Mouse (Mus musculus) bone marrow, adult 2 months (tissue): Measurements from ENCODE around the gene Dnajc17. TPM values are rescaled to one million over a fixed set of nuclear protein-coding genes. Genes with fewer than 3 reads are reported as not detected.

ENCODE experiments used
- H3K27ac ChIP-seq: fragments of 200-500 bp; 2 replicates; pipeline ENCODE4 v1.5.1; 2012; ENCODE audit warnings: low read depth, mild to moderate bottlenecking, control low read depth, inconsistent platforms, low read length; ENCODE audit not compliant: control insufficient read depth, poor library complexity, insufficient read depth
- H3K4me1 ChIP-seq: fragments of 200-500 bp; 2 replicates; pipeline ENCODE4 v1.6.1; 2011; ENCODE audit warnings: low read length; ENCODE audit not compliant: control insufficient read depth, insufficient read depth
- H3K4me3 ChIP-seq: fragments of 200-500 bp; replicated peaks from 2 replicates; pipeline ENCODE3; 2011; ENCODE audit warnings: mild to moderate bottlenecking, low read depth, low read length, control low read depth; ENCODE audit not compliant: control insufficient read depth
- CTCF ChIP-seq: fragments of 200-500 bp; IDR thresholded peaks from 2 replicates; pipeline ENCODE4 v1.5.1; 2011; ENCODE audit warnings: low read length, control low read depth; ENCODE audit not compliant: control insufficient read depth, insufficient read depth
- POLR2A ChIP-seq: fragments of 200-500 bp; IDR thresholded peaks from 2 replicates; pipeline ENCODE4 v1.6.1; 2011; ENCODE audit warnings: low read depth, mild to moderate bottlenecking, control low read depth, low read length, borderline replicate concordance; ENCODE audit not compliant: control insufficient read depth
- WGBS: fragments of 180-500 bp; shearing (Covaris S2); methylation state at CpG from one replicate; pipeline ENCODE4 v1.1.7; 2018; 5-methylcytosine and 5-hydroxymethylcytosine counted together
- polyA plus RNA-seq: library from polyadenylated mRNA; stranded (reverse); fragments of >200 nt; gene quantifications from 2 replicates; pipeline ENCODE4 v1.2.4, GENCODE M21; 2011; ENCODE audit warnings: low replicate concordance; ENCODE audit not compliant: missing spikeins, insufficient read depth, insufficient read length

Dnajc17 gene
- polyA plus RNA-seq, 1 experiment, result 12.5 TPM

DNA sequence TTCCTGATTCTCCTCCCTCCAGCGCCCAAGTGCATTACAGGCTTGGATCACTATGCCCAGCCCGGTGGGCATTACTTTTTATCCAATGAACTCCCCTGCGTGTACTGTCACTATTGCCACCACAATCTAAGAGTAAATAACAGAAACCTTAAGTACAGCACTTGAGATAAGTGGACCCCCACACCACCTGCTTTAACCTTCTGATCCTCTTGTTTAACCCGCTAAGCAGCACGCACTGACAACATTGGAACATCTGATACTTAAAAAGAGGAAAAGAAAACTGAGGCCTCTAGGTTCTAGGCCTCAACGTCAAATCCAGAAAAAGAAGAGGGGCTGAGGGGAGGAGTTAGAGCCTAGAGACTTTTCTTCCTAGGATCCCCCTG lies 643 bp downstream of the Dnajc17 start:
- H3K4me3 ChIP-seq, result peak overlapping the region; percentile 96
- H3K4me1 ChIP-seq, result peaks cover 1% of the 10 kb centered on the region; the same call in 1 of the 2 replicates
- no peak for TF ChIP-seq CTCF
- no peak for TF ChIP-seq POLR2A
- 16% methylated on average over 6 of the region's 6 CpGs for WGBS
- peak overlapping the region; percentile 80 for H3K27ac ChIP-seq

GRCm38 (mm10) chr2:119203871-119204460 lies 4.6 kb downstream of the Dnajc17 start:
- 78% methylated on average over 4 of the region's 4 CpGs for WGBS
- no peak for TF ChIP-seq CTCF
- no peak for TF ChIP-seq POLR2A
- Histone ChIP-seq H3K4me1 (peaks cover 3% of the 10 kb centered on the region; the same call in 1 of the 2 replicates), H3K4me3 (no peak overlapping the region), H3K27ac (no peak overlapping the region)

DNA sequence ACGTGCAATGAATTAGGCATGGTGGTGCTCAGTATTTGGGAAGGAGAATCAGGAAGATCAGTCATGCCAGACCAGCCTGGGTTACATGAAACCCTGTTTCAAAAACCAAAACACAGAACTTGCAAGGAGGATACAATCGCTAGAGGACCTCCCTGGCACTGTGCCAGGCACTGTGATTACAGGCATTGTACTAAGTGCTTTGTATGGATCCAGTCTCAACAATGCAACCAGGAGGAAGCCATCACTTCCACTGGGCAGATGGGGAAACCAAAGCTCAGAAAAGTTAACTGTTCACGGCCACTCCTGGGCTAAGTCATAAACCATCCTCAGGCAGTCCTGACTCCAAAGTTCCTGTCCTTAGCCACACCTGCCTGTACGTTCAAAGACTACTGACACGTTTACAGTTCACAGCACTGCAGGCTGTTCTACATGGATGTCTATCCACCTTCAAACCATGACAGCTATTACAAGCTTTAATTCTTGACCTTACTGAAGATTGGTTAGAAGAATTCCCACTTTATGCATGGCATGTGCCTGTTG lies 5.6 kb downstream of the Dnajc17 start:
- H3K4me3 ChIP-seq, result no peak overlapping the region
- H3K4me1 ChIP-seq, result peaks cover 3% of the 10 kb centered on the region; the same call in 1 of the 2 replicates
- 54% methylated on average over 5 of the region's 5 CpGs for WGBS
- no peak for TF ChIP-seq POLR2A
- TF ChIP-seq CTCF, result no peak
- H3K27ac ChIP-seq, result no peak overlapping the region

DNA sequence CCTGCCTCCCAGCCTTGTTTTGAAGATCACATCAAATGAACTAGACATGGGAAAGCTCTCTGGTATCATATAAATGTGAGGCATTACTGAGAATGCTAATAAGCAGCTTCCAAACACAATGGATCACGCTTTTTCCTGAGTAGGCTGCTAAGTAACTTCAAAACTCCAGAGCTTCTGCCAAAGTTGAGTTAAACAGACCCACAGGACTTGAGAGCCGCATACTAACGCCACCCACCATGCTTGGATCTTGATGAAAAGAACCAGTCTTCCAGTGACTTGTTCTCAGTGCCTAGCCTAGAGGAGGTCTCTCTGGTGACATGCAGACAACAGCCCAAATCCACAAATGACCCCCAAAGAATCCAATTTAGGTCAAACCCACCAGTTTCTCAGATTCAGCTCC lies 9.7 kb downstream of the Dnajc17 start:
- H3K4me3 ChIP-seq, result no peak overlapping the region

GRCm38 (mm10) chr2:119198049-119198448 lies 10.5 kb downstream of the Dnajc17 start:
- no peak overlapping the region for H3K27ac ChIP-seq
- WGBS, result 81% methylated on average over 1 of the region's 1 CpGs
- no peak overlapping the region for H3K4me3 ChIP-seq
- no peak for TF ChIP-seq POLR2A
- no peak for TF ChIP-seq CTCF
- peaks cover 2% of the 10 kb centered on the region; the same call in 1 of the 2 replicates for H3K4me1 ChIP-seq

More for the DNA sequence above, 9.7 kb downstream of the Dnajc17 start:
- H3K27ac ChIP-seq, result no peak overlapping the region
- H3K4me1 ChIP-seq, result peaks cover 3% of the 10 kb centered on the region; the same call in 1 of the 2 replicates
- TF ChIP-seq POLR2A, result no peak
- no peak for TF ChIP-seq CTCF
- WGBS, result 88% methylated on average over 3 of the region's 3 CpGs

GRCm38 (mm10) chr2:119197493-119197892 lies 11.1 kb downstream of the Dnajc17 start:
- H3K4me3 ChIP-seq, result no peak overlapping the region
- 84% methylated on average over 1 of the region's 1 CpGs for WGBS
- no peaks in the 10 kb centered on the region for H3K4me1 ChIP-seq
- no peak overlapping the region for H3K27ac ChIP-seq
- no peak for TF ChIP-seq POLR2A
- TF ChIP-seq CTCF, result no peak

DNA sequence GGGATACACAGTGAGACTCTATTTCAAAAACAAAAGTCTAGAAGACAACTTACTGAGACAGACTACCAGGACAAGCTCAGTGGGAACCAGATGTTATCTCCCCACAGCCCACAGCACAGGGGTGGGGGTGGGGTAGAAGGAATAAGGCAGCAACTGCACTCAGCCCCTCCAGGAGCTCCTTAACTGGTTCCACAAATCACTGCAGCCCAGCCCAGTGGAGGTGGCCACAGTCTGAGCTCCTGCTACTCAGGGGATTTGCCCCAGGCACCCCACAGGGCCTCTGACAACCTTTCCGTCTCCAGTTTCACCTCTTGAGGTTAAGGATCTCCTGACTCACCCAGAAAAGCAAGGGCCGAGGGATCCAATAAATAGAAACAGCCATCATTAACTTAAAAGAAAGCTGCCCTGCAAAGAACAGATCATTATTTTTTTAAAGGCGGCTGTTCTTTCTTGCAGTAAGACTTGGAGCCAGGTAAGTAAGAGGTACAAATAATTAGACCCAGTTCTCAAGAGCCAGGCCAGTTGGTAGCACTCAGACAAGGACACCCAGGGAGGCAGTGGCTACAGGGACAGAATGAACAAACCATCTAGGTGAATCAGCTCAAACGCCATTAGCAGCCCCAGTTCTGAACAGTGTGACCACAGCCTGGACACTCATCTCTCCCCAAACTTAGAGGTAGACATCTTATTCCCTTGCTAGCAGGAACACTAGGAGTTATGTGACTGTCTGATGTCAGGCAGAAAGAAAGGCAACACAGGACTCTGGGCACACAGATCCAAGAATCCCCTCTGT lies 12.1 kb downstream of the Dnajc17 start:
- H3K4me3 ChIP-seq, result no peak overlapping the region
- H3K4me1 ChIP-seq, result no peaks in the 10 kb centered on the region
- H3K27ac ChIP-seq, result no peak overlapping the region
- WGBS, result 77% methylated on average over 4 of the region's 4 CpGs
- no peak for TF ChIP-seq CTCF
- TF ChIP-seq POLR2A, result no peak

- Histone ChIP-seq H3K4me1 (no peaks in the 10 kb centered on the region), H3K4me3 (no peak overlapping the region), H3K27ac (no peak overlapping the region)
- TF ChIP-seq CTCF (no peak), POLR2A (no peak)
- 95% methylated on average over 5 of the region's 5 CpGs for WGBS
These were observed 14.5 kb downstream of the Dnajc17 start for GRCm38 (mm10) chr2:119194140-119194539.

GRCm38 (mm10) chr2:119190969-119191368 lies 17.6 kb downstream of the Dnajc17 start:
- WGBS, result 86% methylated on average over 5 of the region's 5 CpGs

More at GRCm38 (mm10) chr2:119190969-119191368, 17.6 kb downstream of the Dnajc17 start:
- H3K27ac ChIP-seq, result no peak overlapping the region
- TF ChIP-seq POLR2A (no peak), CTCF (no peak)
- peaks cover 1% of the 10 kb centered on the region; the same call in 1 of the 2 replicates for H3K4me1 ChIP-seq
- H3K4me3 ChIP-seq, result no peak overlapping the region
